Mouse (Mus musculus) spleen, adult 2 months (tissue): ENCODE results near the gene Olfr786.

Experiments used
- CTCF ChIP-seq: fragments of 200-500 bp; IDR thresholded peaks from 2 replicates; pipeline ENCODE4 v1.5.1; 2011; ENCODE audit warnings: mild to moderate bottlenecking, inconsistent platforms; ENCODE audit not compliant: insufficient read depth, insufficient read length, insufficient replicate concordance; ENCODE audit errors: extremely low read depth
- POLR2A ChIP-seq: fragments of 200-500 bp; IDR thresholded peaks from 2 replicates; pipeline ENCODE4 v1.6.1; 2011; ENCODE audit warnings: low read depth, low read length, inconsistent platforms

DNA sequence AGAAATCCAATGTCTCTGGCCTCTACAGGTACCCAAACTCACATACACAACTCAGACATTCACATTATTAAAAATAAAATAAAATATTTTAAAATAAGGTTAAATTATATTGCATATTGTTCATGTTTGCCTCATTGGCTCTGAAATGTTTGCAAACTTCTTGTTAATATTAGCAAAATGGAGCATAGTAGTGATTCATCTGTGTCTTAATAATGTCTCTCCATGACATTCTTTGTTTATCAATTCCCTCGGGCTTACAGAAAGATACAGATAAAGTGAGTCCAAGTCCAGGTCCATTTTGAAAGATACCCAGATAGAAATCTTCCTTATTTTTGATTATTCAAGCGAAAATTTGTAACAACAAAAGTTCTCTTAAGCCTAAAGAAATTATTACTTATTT lies 57.3 kb downstream of the Olfr786 start, which contains the start of gene Olfr789:
- no peak for TF ChIP-seq POLR2A
- no peak for TF ChIP-seq CTCF
